Mouse (Mus musculus) MEL (cell line): ENCODE measurements at regions not wholly inside any gene's neighbourhood (a gene's known extent, or its start where the extent isn't known, plus 50 kb on each side); places are given as distances from the start of the nearest gene placed in this dataset.

Experiments used
- DNase-seq: peaks from one replicate; pipeline ENCODE4 v3.0.0; 2011; ENCODE audit warnings: low read depth, low spot score
- H3K27ac ChIP-seq: 2 replicates; pipeline ENCODE4 v1.5.1; 2012; ENCODE audit warnings: low read depth, mild to moderate bottlenecking, control low read depth, low read length, moderate library complexity; ENCODE audit not compliant: control insufficient read depth
- H3K27me3 ChIP-seq, 2 experiments: fragments of 150-350 bp in 1 of 2; sonication (generic) in 1 of 2; 2 replicates each; pipeline ENCODE4 v1.6.1; 2012; ENCODE audit warnings: low read length in 2 of 2, mild to moderate bottlenecking in 2 of 2, improper control_type of control experiment in 1 of 2, moderate library complexity in 1 of 2; ENCODE audit not compliant: insufficient read depth in 2 of 2, control insufficient read depth in 1 of 2
- H3K36me3 ChIP-seq, 2 experiments: 2 replicates each; pipeline ENCODE4 v1.6.1; 2012 to 2014; ENCODE audit warnings: low read length in 2 of 2, improper control_type of control experiment in 1 of 2, inconsistent platforms in 1 of 2, mild to moderate bottlenecking in 1 of 2; ENCODE audit not compliant: insufficient read depth in 2 of 2, control insufficient read depth in 1 of 2
- H3K4me1 ChIP-seq, 2 experiments: fragments of 150-350 bp in 1 of 2; sonication (generic) in 1 of 2; 2 replicates each; pipeline ENCODE4 v1.6.1; 2012; ENCODE audit warnings: low read length in 2 of 2, improper control_type of control experiment in 1 of 2, mild to moderate bottlenecking in 1 of 2; ENCODE audit not compliant: insufficient read depth in 2 of 2, control insufficient read depth in 1 of 2
- H3K4me3 ChIP-seq, 2 experiments: fragments of 150-350 bp in 1 of 2; sonication (generic) in 1 of 2; 2 replicates each; pipeline ENCODE4 v1.5.1; 2012; ENCODE audit warnings: low read depth in 2 of 2, low read length in 2 of 2, mild to moderate bottlenecking in 2 of 2, moderate library complexity in 2 of 2, control low read depth in 1 of 2, improper control_type of control experiment in 1 of 2; ENCODE audit not compliant: control insufficient read depth in 1 of 2, insufficient read depth in 1 of 2
- H3K79me2 ChIP-seq: 2 replicates; pipeline ENCODE4 v1.6.1; 2012; ENCODE audit warnings: mild to moderate bottlenecking, low read length, moderate library complexity; ENCODE audit not compliant: control insufficient read depth, poor library complexity, insufficient read depth
- H3K9ac ChIP-seq: 2 replicates; pipeline ENCODE4 v1.6.1; 2012; ENCODE audit warnings: low read depth, mild to moderate bottlenecking, control low read depth, low read length, moderate library complexity; ENCODE audit not compliant: control insufficient read depth, poor library complexity, severe bottlenecking
- H3K9me3 ChIP-seq: fragments of 150-350 bp; sonication (generic); replicated peaks from 2 replicates; pipeline ENCODE4 v1.6.1; 2012; ENCODE audit warnings: mild to moderate bottlenecking, low read length, improper control_type of control experiment, moderate library complexity; ENCODE audit not compliant: insufficient read depth
- CHD2 ChIP-seq: IDR thresholded peaks from 2 replicates; pipeline ENCODE4 v1.6.1; 2011; ENCODE audit warnings: low read length, improper control_type of control experiment
- CTCF ChIP-seq, 3 experiments: IDR thresholded peaks in 2 of 3; conservative IDR thresholded peaks in 1 of 3; 2 replicates each; pipeline ENCODE4 v1.5.1; 2011 to 2012; ENCODE audit warnings: low read length in 3 of 3, low read depth in 2 of 3, mild to moderate bottlenecking in 2 of 3, improper control_type of control experiment in 1 of 3, inconsistent platforms in 1 of 3, mixed read lengths in 1 of 3, moderate library complexity in 1 of 3; ENCODE audit not compliant: control insufficient read depth in 1 of 3, insufficient read depth in 1 of 3, poor library complexity in 1 of 3, severe bottlenecking in 1 of 3
- E2F4 ChIP-seq: IDR thresholded peaks from 2 replicates; pipeline ENCODE4 v1.6.1; 2011; ENCODE audit warnings: low read depth, low read length, improper control_type of control experiment, borderline replicate concordance
- ELF1 ChIP-seq: IDR thresholded peaks from 2 replicates; pipeline ENCODE4 v1.6.1; 2014; ENCODE audit warnings: low read depth, mild to moderate bottlenecking, inconsistent platforms, low read length, improper control_type of control experiment, moderate library complexity
- ETS1 ChIP-seq: IDR thresholded peaks from 2 replicates; pipeline ENCODE4 v1.6.1; 2012; ENCODE audit warnings: low read depth, mild to moderate bottlenecking, inconsistent platforms, low read length, improper control_type of control experiment, moderate library complexity
- HCFC1 ChIP-seq: IDR thresholded peaks from 2 replicates; pipeline ENCODE4 v1.6.1; 2012; ENCODE audit warnings: low read depth, mild to moderate bottlenecking, inconsistent platforms, low read length, improper control_type of control experiment, moderate library complexity
- KAT2A ChIP-seq: conservative IDR thresholded peaks from 2 replicates; pipeline ENCODE4 v1.6.1; 2012; ENCODE audit warnings: low read depth, low read length, improper control_type of control experiment, inconsistent platforms
- MAFK ChIP-seq: IDR thresholded peaks from 2 replicates; pipeline ENCODE4 v1.6.1; 2011; ENCODE audit warnings: low read depth, mild to moderate bottlenecking, low read length, improper control_type of control experiment, borderline replicate concordance
- MAX ChIP-seq: IDR thresholded peaks from 2 replicates; pipeline ENCODE4 v1.6.1; 2011; ENCODE audit warnings: low read length, improper control_type of control experiment
- MAZ ChIP-seq: IDR thresholded peaks from 2 replicates; pipeline ENCODE4 v1.6.1; 2012; ENCODE audit warnings: low read depth, mild to moderate bottlenecking, inconsistent platforms, low read length, improper control_type of control experiment
- MYB ChIP-seq: IDR thresholded peaks from 2 replicates; pipeline ENCODE4 v1.6.1; 2011; ENCODE audit warnings: mild to moderate bottlenecking, low read depth, low read length, improper control_type of control experiment
- NELFE ChIP-seq: IDR thresholded peaks from 2 replicates; pipeline ENCODE4 v1.6.1; 2011; ENCODE audit warnings: low read depth, low read length, improper control_type of control experiment
- NRF1 ChIP-seq: IDR thresholded peaks from 2 replicates; pipeline ENCODE4 v1.6.1; 2014; ENCODE audit warnings: low read depth, mild to moderate bottlenecking, inconsistent platforms, low read length, improper control_type of control experiment, moderate library complexity; ENCODE audit not compliant: poor library complexity, insufficient read depth, severe bottlenecking
- POLR2A ChIP-seq, 2 experiments: IDR thresholded peaks; 2 replicates each; pipeline ENCODE4 v1.6.1; 2011 to 2012; ENCODE audit warnings: low read length in 2 of 2, mild to moderate bottlenecking in 2 of 2, control low read depth in 1 of 2, improper control_type of control experiment in 1 of 2, low read depth in 1 of 2, moderate library complexity in 1 of 2; ENCODE audit not compliant: control insufficient read depth in 1 of 2, insufficient read depth in 1 of 2, poor library complexity in 1 of 2
- POLR2AphosphoS5 ChIP-seq: IDR thresholded peaks from 2 replicates; pipeline ENCODE4 v1.6.1; 2012; ENCODE audit warnings: low read depth, borderline replicate concordance, mild to moderate bottlenecking, inconsistent platforms, low read length, moderate library complexity, mixed read lengths
- RAD21 ChIP-seq: IDR thresholded peaks from 2 replicates; pipeline ENCODE4 v1.6.1; 2011; ENCODE audit warnings: mild to moderate bottlenecking, low read depth, low read length, improper control_type of control experiment
- RCOR1 ChIP-seq: IDR thresholded peaks from 2 replicates; pipeline ENCODE4 v1.6.1; 2012; ENCODE audit warnings: low read depth, mild to moderate bottlenecking, inconsistent platforms, low read length, improper control_type of control experiment
- SIN3A ChIP-seq: IDR thresholded peaks from 2 replicates; pipeline ENCODE4 v1.6.1; 2012; ENCODE audit warnings: low read length, improper control_type of control experiment, inconsistent platforms
- SMC3 ChIP-seq: IDR thresholded peaks from 2 replicates; pipeline ENCODE4 v1.6.1; 2011; ENCODE audit warnings: low read depth, low read length, improper control_type of control experiment
- TAL1 ChIP-seq: IDR thresholded peaks from 2 replicates; pipeline ENCODE4 v1.6.1; 2012; ENCODE audit warnings: mild to moderate bottlenecking, inconsistent platforms, low read length, moderate library complexity, mixed read lengths
- TBP ChIP-seq: IDR thresholded peaks from 2 replicates; pipeline ENCODE4 v1.8.0; 2011; ENCODE audit warnings: low read depth, low read length, improper control_type of control experiment
- USF2 ChIP-seq, 2 experiments: IDR thresholded peaks; 2 replicates each; pipeline ENCODE4 v1.6.1; 2011 to 2012; ENCODE audit warnings: improper control_type of control experiment in 2 of 2, low read length in 2 of 2, borderline replicate concordance in 1 of 2, inconsistent platforms in 1 of 2, low read depth in 1 of 2, mild to moderate bottlenecking in 1 of 2; ENCODE audit not compliant: insufficient read depth in 1 of 2
- ZC3H11A ChIP-seq: IDR thresholded peaks from 2 replicates; pipeline ENCODE4 v1.6.1; 2012; ENCODE audit warnings: low read depth, mild to moderate bottlenecking, inconsistent platforms, low read length, improper control_type of control experiment
- ZKSCAN1 ChIP-seq: IDR thresholded peaks from 2 replicates; pipeline ENCODE4 v1.6.1; 2012; ENCODE audit warnings: low read depth, mild to moderate bottlenecking, inconsistent platforms, low read length, improper control_type of control experiment, moderate library complexity
- ZMIZ1 ChIP-seq: IDR thresholded peaks from 2 replicates; pipeline ENCODE4 v1.6.1; 2012; ENCODE audit warnings: low read depth, mild to moderate bottlenecking, inconsistent platforms, low read length, improper control_type of control experiment, moderate library complexity
- ZNF384 ChIP-seq: IDR thresholded peaks from 2 replicates; pipeline ENCODE4 v1.6.1; 2012; ENCODE audit warnings: low read depth, mild to moderate bottlenecking, inconsistent platforms, low read length, improper control_type of control experiment

DNA sequence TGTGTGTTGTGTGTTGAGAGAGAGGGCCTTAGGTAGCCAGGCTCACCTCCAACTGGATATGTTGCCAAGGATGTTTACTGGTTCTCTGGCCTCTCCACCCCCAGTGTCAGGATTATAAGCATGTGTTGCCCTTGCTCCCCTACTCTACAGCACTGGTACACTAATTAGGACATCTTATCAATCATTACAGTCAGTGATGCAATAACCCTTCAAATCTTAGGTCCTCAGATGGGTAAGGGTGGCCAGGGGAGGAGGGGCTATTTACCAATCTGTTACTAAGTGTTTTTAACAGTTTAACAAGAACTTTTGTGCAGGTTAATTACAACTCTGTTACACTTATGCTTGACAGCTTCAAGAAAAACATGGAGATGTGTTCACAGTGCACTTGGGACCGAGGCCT is 80.1 kb upstream of the Cyp2b13 start:
- Histone ChIP-seq H3K4me3 (no peak overlapping the region), H3K27ac (no peak overlapping the region), H3K9ac (no peak overlapping the region)
- TF ChIP-seq MYB (no peak), ZKSCAN1 (no peak), TAL1 (no peak), NELFE (no peak), RCOR1 (no peak), ELF1 (no peak), RAD21 (no peak), HCFC1 (no peak), E2F4 (no peak), ZNF384 (no peak), SMC3 (no peak), CTCF (IDR thresholded peaks at IDR 0.05 in 2 of 3, conservative IDR thresholded peaks at IDR 0.05 in 1 of 3; ENCODE audit: control insufficient read depth in 1 of 3, insufficient read depth in 1 of 3, low read depth in 2 of 3, low read length in 3 of 3, poor library complexity in 1 of 3, severe bottlenecking in 1 of 3) (no peak), TBP (no peak), ETS1 (no peak), SIN3A (no peak), NRF1 (no peak), CHD2 (no peak), USF2 (IDR thresholded peaks at IDR 0.05; ENCODE audit: borderline replicate concordance in 1 of 2, insufficient read depth in 1 of 2, low read depth in 1 of 2, low read length in 2 of 2) (no peak), MAFK (no peak), ZC3H11A (no peak)
- TF ChIP-seq, all 39 proteins: peak for 0
- Histone ChIP-seq H3K36me3 (no peaks in the 10 kb centered on the region), H3K27me3 (no peaks in the 10 kb centered on the region), H3K9me3 (no peaks in the 10 kb centered on the region), H3K4me1 (no peaks in the 10 kb centered on the region), H3K79me2 (no peaks in the 10 kb centered on the region)
- DNase-seq: no peak

GRCm38 (mm10) chr7:25986981-25987380 is 74.3 kb upstream of the Cyp2b13 start:
- no peaks in the 10 kb centered on the region for H3K9me3 ChIP-seq
- DNase-seq: no peak
- no peak overlapping the region for H3K9ac ChIP-seq
- H3K27me3 ChIP-seq: no peaks in the 10 kb centered on the region
- H3K4me1 ChIP-seq: no peaks in the 10 kb centered on the region
- H3K4me3 ChIP-seq: no peak overlapping the region
- TF ChIP-seq ZKSCAN1 (no peak), POLR2AphosphoS5 (no peak), SIN3A (no peak), MAX (no peak), KAT2A (no peak), POLR2A (IDR thresholded peaks at IDR 0.05; ENCODE audit: control insufficient read depth in 1 of 2, insufficient read depth in 1 of 2, low read depth in 1 of 2, low read length in 2 of 2, poor library complexity in 1 of 2) (no peak), CHD2 (no peak), MYB (no peak), ZMIZ1 (no peak), E2F4 (no peak), ELF1 (no peak), MAZ (no peak)
- TF ChIP-seq, all 39 proteins: peak for 0
- no peaks in the 10 kb centered on the region for H3K79me2 ChIP-seq
- no peaks in the 10 kb centered on the region for H3K36me3 ChIP-seq
- no peak overlapping the region for H3K27ac ChIP-seq
